Mouse (Mus musculus) thymus, adult 2 months (tissue): Measurements from ENCODE around the gene Arntl2.

Experiments
- CTCF ChIP-seq: fragments of 200-500 bp; IDR thresholded peaks from 2 replicates; pipeline ENCODE4 v1.5.1; 2012; ENCODE audit warnings: mild to moderate bottlenecking, control low read depth, low read length, moderate library complexity, borderline replicate concordance; ENCODE audit not compliant: control insufficient read depth, poor library complexity, insufficient read depth; ENCODE audit errors: extremely low read depth
- POLR2A ChIP-seq: fragments of 200-500 bp; IDR thresholded peaks from 2 replicates; pipeline ENCODE4 v1.6.1; 2012; ENCODE audit warnings: mild to moderate bottlenecking, low read length, control low read depth, moderate library complexity; ENCODE audit not compliant: control insufficient read depth, poor library complexity, insufficient read depth; ENCODE audit errors: extremely low read depth

- TF ChIP-seq CTCF (no peak), POLR2A (no peak)
Measured at GRCm38 (mm10) chr6:146760022-146760421, 35.8 kb upstream of the Arntl2 start.
